Mouse (Mus musculus): ENCODE data around the gene Bcat1. TPM values are rescaled to one million over a fixed set of nuclear protein-coding genes. Genes with fewer than 3 reads are reported as not detected.
"Not testable (repeated sequence)": the region's sequence is repeated elsewhere in the genome, so short reads cannot be mapped to it uniquely, and the experiment has no call there.

Gene Bcat1
- total RNA-seq, 2 experiments from 2014 or later = 0.46 to 1.1 TPM

DNA sequence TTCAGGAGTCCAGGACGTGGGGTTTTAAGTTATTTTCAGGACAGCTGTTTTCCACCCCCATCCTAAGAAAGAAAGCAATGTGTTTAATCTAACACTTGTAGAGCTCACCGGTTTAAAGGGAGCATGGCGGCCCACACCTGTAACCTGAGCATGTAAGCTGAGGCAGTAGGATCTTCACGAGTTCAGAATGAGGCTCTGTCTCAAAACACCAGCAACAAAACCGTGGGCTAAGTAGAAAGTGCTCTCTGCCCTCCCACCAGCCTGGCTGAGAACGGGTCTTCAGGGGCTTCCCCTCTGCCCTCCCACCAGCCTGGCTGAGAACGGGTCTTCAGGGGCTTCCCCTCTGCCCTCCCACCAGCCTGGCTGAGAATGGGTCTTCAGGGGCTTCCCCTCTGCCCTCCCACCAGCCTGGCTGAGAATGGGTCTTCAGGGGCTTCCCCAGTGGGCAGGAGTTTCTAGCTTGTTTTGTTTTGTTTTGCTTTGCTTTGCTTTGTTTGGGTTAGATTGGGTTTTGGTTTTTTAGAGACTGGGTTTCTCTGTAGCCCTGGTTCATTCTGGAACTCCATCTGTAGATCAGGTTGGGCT lies 17.1 kb upstream of the Bcat1 start:
- not testable (repeated sequence) for DNase-seq

DNA sequence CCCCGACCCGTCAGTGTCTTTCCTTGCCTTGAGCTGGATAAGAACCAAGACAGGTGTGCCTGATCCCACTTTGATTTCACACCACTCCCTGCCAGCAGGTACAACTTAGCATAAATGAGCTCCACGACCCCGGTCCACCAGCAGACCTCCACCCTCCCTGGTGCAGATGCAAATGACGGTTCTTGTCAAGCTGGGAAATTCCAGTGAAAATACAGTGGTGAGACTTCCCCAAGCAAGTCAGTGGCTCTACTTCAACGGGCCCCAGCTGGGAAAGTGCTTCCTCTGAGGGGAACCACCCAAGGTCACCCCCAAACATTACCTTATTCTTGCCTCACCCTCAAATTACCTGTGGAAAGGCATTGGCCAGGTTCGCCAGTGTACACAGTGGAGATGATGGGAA lies 16.0 kb upstream of the Bcat1 start:
- DNase-seq = no peak

DNA sequence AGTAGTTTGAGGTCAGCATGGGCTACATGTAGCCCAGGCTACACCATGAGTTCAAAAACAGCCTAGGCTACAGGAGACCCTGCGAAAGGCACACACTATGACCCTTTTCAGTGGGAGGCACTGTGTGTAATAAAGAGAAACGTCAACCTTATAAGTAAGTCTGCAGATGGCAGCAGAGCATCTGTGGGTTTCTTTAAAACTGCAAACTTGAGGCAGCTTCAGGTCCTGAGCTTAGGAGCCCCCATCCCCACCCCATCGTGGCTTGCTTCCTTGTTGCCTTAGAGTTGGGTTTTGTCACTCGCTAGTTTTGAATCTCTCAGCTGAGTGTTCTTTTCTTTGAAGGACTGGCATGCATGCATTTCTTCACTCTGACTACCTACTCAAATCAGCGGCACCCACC lies 14.9 kb upstream of the Bcat1 start:
- DNase-seq = no peak

DNA sequence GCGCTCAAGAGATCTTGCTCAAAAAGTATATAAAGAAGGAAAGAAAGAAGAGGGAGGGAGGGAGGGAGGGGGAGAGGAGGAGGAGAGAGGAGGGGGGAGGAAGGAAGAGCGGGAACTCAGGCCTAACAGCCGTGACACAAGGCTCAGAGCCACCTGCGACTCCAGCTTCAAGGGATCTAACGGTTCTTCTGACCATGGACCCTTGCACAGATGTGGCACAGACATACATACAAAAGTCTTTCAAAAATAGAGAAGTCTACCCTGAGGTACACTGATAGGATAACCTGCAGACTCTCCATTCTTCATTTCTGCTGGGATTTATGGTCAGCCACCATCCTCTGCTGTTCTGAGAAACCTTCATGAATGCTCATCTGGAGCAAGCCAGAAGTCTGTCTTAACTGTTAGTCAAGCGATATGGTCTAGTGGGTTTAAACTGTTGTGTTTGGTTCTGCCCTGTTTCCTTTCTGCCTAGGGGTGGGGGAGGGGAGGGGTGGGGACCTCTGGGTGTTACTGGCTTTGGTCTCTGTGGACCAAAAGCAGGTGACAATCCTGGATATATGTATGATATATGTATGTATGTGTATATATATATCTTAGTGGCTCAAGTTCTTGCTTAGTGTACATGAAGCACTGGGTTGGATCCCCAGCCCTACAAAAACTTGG lies 14.3 kb upstream of the Bcat1 start:
- DNase-seq = no peak

DNA sequence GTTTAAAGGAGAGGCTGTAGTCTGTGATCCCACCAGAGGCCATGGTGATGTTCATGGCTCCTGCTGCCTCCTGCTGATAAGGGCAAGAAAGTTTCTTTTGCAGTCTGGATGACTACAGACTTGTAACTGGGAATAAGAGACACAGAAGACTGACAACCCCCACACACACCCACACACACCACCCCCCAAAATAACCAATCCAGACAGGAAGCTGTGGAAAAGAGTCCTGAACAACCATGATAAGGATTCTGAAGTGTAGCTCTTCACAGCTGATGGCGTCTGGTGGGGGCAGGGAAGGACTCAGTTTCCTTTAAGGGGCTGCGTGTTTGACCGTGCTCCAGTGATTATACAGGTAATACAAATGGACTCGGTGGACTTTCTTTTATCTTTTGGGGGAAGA lies 13.4 kb upstream of the Bcat1 start:
- DNase-seq = no peak

DNA sequence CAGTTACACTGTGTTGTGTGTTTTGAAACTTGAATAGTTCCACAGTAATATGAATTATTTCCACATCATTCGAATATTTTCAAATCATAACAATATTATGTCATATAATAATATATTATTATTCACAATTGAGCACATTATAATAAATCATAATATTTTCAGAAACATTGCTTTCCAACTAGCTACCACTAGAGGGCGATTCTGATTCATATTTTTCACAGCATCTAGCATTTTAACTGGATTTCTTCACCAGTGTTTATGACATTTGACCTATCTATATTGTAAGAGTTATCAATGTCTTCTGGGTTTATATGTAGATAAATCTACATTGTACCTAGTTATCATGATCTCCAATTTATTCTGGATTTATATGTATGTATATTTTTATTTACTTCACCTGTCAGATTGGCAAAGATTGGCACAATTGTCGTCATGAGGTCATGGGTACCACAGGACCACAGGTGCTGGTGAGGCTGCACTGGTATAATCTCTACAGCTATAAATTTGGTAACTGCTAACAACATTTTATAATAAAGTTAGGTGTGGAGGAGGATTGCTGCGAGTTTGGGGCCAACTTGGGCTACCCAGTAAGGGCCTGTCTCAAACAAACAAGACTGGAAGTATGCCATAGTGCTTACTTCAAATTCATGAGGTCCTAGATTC lies 12.6 kb upstream of the Bcat1 start:
- peak in 1 of 2 experiments; percentile 18 for DNase-seq

DNA sequence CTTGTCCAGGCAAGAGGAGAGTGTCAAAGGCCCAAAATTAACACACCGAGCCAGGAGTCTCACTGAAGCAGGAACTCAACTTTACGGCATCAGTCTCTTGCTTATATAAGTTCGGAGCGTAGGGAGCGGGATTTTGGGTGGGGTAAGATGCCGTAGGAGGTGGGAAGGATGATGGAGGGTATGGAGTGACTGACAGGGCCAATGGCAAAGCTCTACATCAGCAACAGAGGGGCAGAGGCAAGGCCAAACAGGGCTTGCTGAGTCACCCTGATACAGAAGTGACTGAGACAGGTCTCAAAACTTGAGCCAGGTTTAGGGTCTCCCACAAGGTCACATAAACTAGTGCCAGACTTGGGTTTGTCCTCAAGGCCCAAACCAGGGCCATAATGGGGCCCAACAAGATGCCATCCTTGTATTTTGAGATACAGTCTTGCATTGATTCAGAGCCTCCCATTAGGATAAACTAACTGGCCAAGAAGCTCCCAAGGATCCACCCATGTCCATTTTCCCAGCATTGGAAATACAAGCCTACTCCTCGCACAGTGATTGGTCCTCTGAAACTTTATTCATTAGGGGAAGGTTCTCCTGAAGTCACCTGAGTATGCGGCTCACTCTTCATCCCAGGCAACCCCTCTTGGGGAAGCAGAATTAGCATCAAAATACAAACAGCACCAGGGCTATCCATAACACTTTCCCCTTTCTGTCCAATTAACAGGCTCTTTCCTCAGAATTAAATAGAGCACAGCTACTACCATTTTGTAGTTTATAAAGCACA lies 8.5 kb upstream of the Bcat1 start:
- DNase-seq = no peak

DNA sequence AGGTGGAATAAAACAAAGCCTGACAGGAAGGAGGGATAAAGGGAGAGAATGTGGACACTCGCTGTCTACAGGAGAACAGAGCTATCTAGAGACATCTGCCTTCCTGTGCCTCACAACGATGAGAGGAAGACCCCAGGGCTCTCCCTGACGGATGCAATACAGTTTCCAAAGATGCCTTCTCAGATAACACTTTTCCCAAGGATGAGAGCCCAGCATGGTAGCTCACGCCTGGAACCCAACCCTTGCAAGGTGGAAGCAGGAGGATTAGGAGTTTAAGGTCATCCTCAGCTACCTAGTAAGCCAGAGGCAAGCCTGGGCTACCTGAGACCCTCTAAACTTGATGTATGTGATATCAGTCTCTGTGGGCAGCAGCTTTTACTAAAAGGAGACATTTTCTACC lies 5.7 kb upstream of the Bcat1 start:
- DNase-seq = no peak

DNA sequence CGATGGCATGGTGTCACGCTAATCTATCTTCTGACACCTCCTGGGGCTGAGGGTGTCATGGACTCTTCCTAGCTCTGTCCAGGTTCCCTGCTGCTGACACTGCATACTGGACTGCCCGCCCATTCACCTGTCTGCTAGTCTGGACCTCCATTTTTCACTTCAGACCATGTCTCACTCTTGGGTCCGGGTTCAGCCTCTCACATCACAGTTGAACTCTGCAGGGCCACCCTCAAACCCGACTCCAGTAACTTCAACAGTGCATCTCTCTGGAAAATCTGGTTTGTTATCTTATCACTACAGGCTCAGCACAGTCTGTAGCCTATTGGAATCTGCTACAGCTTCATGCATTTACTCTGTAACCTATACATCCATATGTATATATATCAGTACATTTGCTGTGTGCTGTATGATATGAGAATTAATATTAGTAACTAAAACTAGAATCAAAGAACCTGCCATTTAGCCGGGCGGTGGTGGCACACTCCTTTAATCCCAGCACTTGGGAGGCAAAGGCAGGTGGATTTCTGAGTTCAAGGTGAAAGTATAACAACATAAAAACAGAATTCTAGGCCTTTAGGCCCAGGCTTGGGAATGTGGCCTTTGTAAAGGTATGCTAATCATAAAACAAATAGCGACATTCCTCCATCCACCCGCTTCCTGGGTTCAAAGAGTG lies 3.2 kb upstream of the Bcat1 start:
- DNase-seq = no peak

DNA sequence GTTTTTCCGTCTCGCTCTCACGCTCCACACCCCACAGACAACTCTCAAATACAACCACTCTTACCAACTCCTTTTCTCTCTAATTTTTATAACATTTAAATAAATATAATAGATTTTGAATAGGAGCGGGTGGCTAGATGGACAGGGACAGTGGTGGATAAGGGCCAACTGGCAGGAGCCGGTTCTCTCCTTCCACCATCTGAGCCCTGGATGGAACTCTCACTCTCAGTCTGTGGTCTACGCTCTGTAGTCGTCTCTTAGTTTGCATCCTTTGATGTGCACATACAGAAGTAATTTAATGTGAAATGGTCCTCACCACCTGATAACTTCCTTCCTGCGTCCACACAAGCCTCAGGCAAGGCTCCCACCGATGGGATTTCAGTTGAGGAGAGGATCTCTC lies 302 bp upstream of the Bcat1 start:
- DNase-seq = no peak

DNA sequence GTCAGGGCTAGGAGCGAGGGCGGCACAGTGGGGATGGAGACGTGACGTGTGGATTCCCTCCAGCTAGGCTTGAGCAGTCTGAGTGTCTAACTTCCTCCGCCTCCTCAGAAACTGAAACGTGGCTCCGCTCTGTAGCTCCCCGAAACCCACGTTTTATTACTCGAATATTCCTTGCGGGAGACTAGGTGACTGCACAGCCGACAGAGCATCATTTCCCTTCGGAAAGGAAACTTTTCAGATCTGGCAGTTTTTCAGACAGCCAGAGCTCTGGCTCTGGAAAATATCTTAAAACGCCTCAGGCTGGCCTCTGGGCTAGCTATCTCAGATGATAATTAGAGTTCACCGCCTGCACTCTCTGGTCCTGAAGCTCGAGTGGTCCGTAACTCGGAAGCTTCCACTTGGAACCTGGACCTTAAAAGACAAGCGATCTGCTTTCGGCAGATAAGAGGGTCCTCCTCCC lies 866 bp downstream of the Bcat1 start:
- DNase-seq = peak in 1 of 2 experiments; percentile 18

DNA sequence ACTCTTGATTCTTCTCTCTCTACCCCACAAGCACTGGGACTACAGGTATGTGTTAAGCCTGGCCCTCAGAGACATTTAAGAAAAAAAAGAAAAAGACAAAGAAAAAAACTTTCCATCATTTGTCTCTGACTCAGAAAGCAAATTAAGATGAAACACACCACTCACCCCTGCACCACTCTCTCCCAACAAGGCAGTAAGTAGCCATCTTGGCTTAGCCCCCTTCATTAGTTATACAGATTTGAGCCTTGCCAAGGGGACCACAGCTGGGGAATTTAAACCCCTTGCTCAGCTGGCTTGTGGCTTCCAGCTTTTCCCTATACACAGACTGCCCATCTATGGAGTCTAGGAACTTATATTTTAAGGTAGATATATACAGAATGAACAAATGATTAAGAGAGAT lies 1.5 kb downstream of the Bcat1 start:
- no peak for DNase-seq

DNA sequence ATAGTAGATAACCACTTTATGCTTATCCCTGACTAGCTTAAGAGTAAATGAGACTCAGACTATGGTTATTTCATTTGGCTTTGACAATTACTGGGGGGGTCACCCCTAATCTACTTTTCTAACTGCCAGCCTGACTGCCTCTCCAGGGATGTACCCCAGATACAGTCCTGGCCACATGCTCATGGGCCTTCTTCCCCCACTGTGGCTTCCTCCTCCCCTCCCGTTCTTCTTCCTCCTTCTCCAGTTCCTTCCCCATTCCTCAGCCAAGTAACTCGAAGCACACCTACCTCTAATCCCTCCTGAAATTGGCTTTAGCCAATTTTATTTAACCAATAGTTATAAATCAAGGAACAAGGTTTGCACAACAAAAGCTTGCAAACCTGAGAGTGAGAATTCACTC lies 6.1 kb downstream of the Bcat1 start:
- no peak for DNase-seq

DNA sequence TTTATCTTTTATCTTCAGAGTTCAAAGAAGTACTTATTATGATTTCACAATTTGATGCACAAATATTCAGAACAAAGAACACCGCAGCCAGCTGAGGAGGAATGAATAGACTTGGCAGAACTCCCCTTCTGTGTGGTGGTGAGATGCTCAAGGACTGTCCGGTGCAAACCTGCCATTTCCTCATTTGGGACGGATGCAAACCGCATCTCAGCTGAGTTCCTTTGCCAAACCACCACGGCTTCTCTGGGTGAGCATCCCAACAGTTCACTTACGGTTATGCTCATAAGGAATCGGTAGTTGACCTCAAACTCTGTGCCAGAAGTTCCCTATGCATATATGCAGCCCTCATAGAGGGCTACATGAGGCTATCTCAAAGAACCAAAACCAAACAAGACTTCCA lies 6.6 kb downstream of the Bcat1 start:
- DNase-seq = no peak

DNA sequence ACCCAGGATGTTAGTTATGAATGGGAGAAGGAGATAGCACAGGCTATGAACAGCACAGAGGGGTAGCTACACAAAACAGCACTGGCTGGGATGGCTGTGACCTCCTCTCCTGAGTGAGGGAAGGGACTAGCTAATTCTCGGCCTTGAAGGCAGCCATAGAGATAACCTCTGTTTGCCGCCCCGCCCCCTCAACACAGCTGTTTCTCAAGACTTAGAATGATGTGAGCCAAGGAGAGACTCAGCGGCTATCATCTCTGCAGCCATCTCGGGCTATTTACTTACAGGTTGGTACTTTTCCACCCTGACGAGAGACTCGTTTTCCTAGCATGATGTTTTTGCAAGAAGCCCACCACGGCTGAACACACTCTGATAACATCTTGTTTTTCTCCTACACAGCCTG lies 8.3 kb downstream of the Bcat1 start:
- no peak for DNase-seq

DNA sequence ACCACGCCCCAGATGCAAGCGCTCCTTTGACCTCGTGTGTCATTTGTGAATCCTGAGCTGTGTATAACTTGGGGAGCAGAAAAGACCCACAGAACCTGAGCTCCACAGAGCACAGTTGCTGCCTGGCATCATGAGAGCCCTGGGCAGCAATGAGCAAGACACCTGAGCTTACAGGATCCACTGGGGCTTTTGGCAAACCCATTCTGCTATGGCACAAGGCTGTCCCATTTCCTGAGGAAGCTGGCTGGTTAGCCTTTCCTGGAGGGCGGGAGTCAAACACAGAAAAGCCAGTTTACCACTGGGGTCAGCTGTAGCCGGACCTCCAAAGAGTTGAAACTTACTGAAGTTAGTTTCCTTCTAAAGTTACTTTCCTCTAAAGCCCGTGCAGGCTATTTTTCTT lies 9.6 kb downstream of the Bcat1 start:
- DNase-seq = no peak

DNA sequence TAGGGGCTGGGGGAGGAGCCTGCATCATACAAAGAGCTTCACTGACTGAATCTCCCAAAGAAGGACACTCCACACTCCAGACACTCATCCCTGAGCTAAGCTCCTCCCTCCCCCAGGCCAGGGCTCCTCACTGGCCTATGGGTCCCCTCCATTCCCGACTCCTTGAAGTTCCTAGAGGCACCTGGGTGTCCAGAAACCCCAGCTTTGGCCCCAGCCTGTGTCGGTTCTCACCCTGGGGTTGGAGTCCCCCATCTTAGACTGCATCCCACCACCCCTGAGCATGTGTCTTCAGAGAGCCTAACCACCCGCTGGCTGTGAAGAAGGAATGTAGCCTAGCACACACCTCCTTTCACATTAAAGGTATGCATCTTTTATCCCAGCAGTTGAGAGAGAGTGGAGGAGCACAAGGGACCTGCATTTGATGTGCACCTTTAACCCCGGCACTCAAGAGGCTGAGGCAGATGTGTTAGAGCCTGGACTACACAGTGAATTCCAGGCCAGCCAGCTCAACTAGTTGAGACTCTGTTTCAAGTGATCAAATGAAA lies 10.6 kb downstream of the Bcat1 start:
- no peak for DNase-seq

DNA sequence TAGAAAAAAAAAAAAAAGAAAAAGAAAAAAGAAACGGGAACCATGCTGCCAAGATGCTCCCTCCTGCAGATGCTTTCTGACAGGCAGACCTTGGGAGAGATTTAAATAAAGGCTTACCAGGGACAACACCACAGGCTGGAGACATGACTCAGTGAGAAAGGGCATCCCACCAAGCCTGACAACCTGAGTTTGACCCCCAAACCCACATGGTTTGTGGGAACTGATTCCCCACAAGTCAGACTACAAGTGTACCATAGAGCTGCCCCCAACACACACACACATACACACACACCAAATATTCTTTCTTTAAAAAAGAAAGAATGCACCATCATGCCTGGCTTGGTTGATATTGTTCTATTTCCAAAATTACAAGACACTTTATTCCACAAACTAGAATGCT lies 11.9 kb downstream of the Bcat1 start:
- DNase-seq = no peak

DNA sequence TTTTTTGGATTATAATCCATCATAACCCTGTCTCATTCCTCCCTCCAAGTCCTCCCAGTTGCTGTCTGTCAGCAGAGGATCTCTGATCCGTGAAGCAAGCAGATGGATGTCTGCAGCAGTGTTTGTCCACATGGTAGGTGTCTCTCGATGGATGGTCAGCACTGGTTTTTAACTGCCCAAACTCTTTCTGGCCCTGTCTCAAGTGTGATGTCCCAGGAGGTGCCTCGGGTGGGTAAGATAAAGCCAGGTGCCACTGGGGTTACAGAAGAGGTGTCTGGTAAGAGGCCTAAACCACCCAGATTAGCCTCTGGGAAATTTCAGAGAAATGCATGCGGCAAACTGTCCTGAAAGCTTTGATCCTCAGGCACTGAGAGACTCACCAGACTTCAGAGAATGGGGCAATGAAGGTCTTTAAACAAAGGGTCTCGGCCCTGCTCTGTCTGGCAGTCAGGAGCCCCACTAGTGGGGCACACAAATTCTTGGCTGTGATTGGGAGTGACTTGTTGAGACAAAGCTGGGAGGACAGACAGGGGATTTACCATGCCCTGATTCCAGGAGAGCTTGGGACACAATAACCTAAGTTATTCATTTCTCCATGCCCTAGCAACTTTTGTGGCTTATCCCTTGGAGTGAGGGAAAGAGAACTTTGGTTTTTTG lies 12.6 kb downstream of the Bcat1 start:
- no peak for DNase-seq

DNA sequence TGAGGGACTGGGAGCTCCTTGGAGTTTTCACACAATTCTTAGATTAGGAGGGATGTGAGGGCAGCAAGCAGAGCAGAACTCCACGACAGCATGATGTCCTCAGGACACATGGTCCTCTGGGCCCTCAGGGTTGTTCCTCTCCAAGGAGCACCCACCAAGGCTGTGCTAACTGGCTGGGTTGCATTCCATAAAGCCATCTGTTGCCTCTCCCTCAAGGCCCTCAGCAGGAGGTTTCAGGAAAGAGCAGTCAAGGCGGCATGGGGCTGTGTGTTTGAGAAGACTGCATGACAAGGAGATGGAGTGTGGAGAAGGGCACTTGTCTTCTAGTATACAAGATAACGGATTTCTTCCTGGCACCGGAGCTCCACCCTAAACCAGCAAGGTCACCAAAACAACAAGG lies 13.2 kb downstream of the Bcat1 start:
- DNase-seq = no peak

DNA sequence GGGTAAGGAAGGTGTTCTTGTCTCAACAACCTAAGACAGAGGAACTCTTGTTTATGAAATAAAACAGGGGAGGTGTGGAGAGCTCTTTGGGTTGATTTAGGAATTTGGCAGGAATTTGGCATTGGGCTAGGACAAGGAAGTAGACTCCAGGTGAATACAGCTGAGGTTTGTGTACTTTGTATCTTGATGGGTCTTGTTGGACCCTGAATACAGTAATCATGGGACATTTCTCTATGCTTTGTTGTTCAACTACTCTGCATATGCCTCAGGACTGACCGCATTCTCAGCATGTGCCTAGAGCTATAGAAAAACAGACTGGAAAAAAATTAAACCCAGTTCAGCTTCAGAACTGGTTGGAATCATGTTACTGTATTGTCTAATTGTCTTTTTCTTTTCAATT lies 14.6 kb downstream of the Bcat1 start:
- DNase-seq = no peak

DNA sequence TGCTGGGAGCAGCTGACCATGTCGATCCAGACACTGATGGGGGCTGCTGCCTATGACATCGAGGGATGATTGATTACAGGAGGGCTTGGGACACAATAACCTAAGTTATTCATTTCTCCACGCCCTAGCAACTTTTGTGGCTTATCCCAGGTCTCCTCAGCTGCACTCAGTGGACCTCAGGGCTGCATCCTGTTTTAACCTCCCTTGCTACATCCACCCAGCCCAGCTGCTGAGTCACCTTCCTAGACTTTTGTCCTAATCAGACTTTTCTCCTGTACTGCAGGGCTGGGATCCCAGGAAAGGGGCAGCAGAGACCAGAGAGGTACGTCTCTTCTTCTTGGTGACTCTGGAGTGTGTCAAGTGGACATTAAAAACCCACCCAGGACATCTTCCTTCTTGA lies 19.9 kb downstream of the Bcat1 start:
- DNase-seq = no peak
